7 mouse cellular contexts compared by ENCODE assay signal in the genomic region with DNA sequence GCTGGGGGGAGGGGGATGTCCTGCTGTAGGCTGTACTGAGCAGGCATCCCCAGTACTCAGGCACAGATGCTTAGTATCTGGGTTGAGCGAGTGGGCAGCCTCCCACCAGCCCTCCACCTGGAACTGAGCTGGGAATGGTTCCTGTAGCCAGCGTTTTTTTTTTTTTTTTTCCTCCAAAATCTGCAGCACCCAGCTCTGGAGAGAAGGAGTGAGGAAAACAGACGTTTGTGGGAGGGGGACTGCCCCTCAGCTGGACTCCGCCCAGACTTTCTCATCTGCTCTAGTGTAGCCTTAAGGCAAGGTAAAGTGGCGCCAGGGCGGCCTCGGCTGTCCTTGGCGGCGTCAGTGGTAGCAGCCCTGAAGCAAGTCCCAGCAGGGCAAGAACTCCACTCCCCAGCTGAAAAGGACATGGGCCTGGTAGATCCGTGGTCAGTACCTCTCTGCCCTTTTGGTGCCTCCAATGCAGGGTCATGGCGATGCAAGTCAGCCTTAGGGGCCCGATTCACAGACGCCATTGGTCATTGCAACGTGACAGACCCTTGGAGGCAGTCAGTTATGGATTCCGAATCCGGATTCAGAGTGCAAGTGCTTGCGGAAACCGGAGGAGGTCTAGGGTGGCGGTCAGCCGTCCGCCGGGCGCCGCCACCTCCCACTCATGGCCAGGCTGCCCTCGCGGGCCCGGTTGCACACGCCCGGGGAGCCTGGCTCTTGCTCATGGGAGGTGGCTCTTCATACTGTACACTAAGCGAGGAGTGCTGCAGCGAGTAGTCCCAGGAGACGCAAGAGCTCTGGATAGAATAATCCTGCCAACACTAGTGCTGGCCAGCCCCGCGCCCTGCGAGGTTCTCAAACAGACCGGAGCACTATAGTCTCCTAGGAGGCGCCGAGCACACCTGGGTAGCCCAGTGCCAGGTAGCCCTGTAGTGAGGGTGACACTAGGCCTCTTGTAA. TPM values are rescaled to one million over a fixed set of nuclear protein-coding genes. Genes with fewer than 3 reads are reported as not detected.
DNase-seq lines count a peak whose midpoint lies in the region; ATAC-seq and TF ChIP-seq lines count a peak whose summit lies in the region.

No protein-coding gene starts in this region.

- H3K4me3 ChIP-seq in cortical plate, adult 2 months (ENCODE audit: insufficient read depth, low read length): peak overlapping the region; percentile 66
- peak overlapping the region; percentile 51 for H3K4me3 ChIP-seq in intestine, embryonic 15.5 days (replicated peaks)
- H3K4me3 ChIP-seq in limb, embryonic 10.5 days: peak overlapping the region; percentile 82
- peak overlapping the region; percentile 67 for H3K4me3 ChIP-seq in midbrain, embryonic 12.5 days
- peak overlapping the region; percentile 60 for H3K4me3 ChIP-seq in stomach, embryonic 15.5 days (replicated peaks)

- H3K27ac ChIP-seq in cortical plate, adult 2 months (ENCODE audit: insufficient read depth, low read length): peak overlapping the region; percentile 99
- H3K27ac ChIP-seq in intestine, embryonic 15.5 days: peak overlapping the region; percentile 95
- peak overlapping the region; percentile 91 for H3K27ac ChIP-seq in limb, embryonic 10.5 days
- no peak overlapping the region for H3K27ac ChIP-seq in midbrain, embryonic 12.5 days (replicated peaks)
- H3K27ac ChIP-seq in stomach, embryonic 15.5 days: peak overlapping the region; percentile 94

- H3K4me1 ChIP-seq in cortical plate, adult 2 months (ENCODE audit: control insufficient read depth, insufficient read depth, low read length): peaks cover 3% of the 10 kb centered on the region; the same call in 1 of the 2 replicates
- peaks cover 59% of the 10 kb centered on the region for H3K4me1 ChIP-seq in intestine, embryonic 15.5 days (replicated peaks)
- peaks cover 49% of the 10 kb centered on the region for H3K4me1 ChIP-seq in limb, embryonic 10.5 days
- H3K4me1 ChIP-seq in midbrain, embryonic 12.5 days: peaks cover 28% of the 10 kb centered on the region
- peaks cover 52% of the 10 kb centered on the region for H3K4me1 ChIP-seq in stomach, embryonic 15.5 days

- no peak for TF ChIP-seq POLR2A in cortical plate, adult 2 months (IDR thresholded peaks at IDR 0.05; ENCODE audit: extremely low read depth, insufficient read depth, low read length)

- peak overlapping the region; percentile 90 for H3K9ac ChIP-seq in intestine, embryonic 15.5 days
- H3K9ac ChIP-seq in midbrain, embryonic 12.5 days (replicated peaks): peak overlapping the region; percentile 62
- H3K9ac ChIP-seq in stomach, embryonic 15.5 days: peak overlapping the region; percentile 53; the same call in 1 of the 2 replicates

- H3K36me3 ChIP-seq in intestine, embryonic 15.5 days: no peaks in the 10 kb centered on the region
- H3K36me3 ChIP-seq in limb, embryonic 10.5 days: no peaks in the 10 kb centered on the region
- H3K36me3 ChIP-seq in midbrain, embryonic 12.5 days: no peaks in the 10 kb centered on the region
- no peaks in the 10 kb centered on the region for H3K36me3 ChIP-seq in stomach, embryonic 15.5 days

- WGBS in intestine, embryonic 15.5 days: 10% methylated on average over 38 of the region's 38 CpGs
- 3% methylated on average over 38 of the region's 38 CpGs for WGBS in limb, embryonic 10.5 days
- 3% methylated on average over 38 of the region's 38 CpGs for WGBS in midbrain, embryonic 12.5 days
- WGBS in stomach, embryonic 15.5 days: 11% methylated on average over 38 of the region's 38 CpGs

- DNase-seq in adrenal gland, adult 2 months: peak; percentile 82
- DNase-seq in gastrocnemius, postnatal 10 days: peak; percentile 34
- DNase-seq in limb, embryonic 10.5 days (ENCODE audit: low spot score): peak; percentile 74

- no peak for TF ChIP-seq CTCF in cortical plate, adult 2 months (IDR thresholded peaks at IDR 0.05; ENCODE audit: extremely low read depth, insufficient read depth, low read length)

- peak overlapping the region; percentile 83 for H3K4me2 ChIP-seq in intestine, embryonic 15.5 days (replicated peaks)
- H3K4me2 ChIP-seq in midbrain, embryonic 12.5 days (replicated peaks): peak overlapping the region; percentile 90
- H3K4me2 ChIP-seq in stomach, embryonic 15.5 days: peak overlapping the region; percentile 84

- H3K9me3 ChIP-seq in intestine, embryonic 15.5 days: no peaks in the 10 kb centered on the region
- no peaks in the 10 kb centered on the region for H3K9me3 ChIP-seq in limb, embryonic 10.5 days (replicated peaks)
- H3K9me3 ChIP-seq in midbrain, embryonic 12.5 days: no peaks in the 10 kb centered on the region
- H3K9me3 ChIP-seq in stomach, embryonic 15.5 days: no peaks in the 10 kb centered on the region

- ATAC-seq in intestine, embryonic 15.5 days: peak; percentile 45
- ATAC-seq in midbrain, embryonic 12.5 days (ENCODE audit: low FRiP score, low read depth): peak; percentile 55
- ATAC-seq in stomach, embryonic 15.5 days (ENCODE audit: insufficient read depth, low FRiP score, low read depth): peak; percentile 21; the same call in 1 of the 2 replicates

- H3K27me3 ChIP-seq in intestine, embryonic 15.5 days (replicated peaks): no peaks in the 10 kb centered on the region
- peaks cover 64% of the 10 kb centered on the region for H3K27me3 ChIP-seq in limb, embryonic 10.5 days (ENCODE audit: low read depth, poor library complexity, severe bottlenecking)
- H3K27me3 ChIP-seq in midbrain, embryonic 12.5 days: peaks cover 78% of the 10 kb centered on the region
- H3K27me3 ChIP-seq in stomach, embryonic 15.5 days (replicated peaks): no peaks in the 10 kb centered on the region

RNA-seq across cellular contexts. Expression of a gene that starts 1.1 kb away (rescaled TPM):
- 10 to 100 TPM in 1 of 2 experiments, 1 to 10 TPM in 1; 8.9 to 16.1 TPM for total RNA-seq in adrenal gland, adult 2 months (2021)
- polyA plus RNA-seq in adrenal gland, adult 2 months (2012; rRNA removed): 19.6 and 24.4 TPM in 2 replicates
- 10.5 and 10.9 TPM in 2 replicates for polyA plus RNA-seq in cortical plate, adult 2 months (2012; rRNA removed)
- total RNA-seq in gastrocnemius, postnatal 10 days (2021): 1 to 10 TPM; 3.5 to 5.2 TPM
- polyA plus RNA-seq in intestine, embryonic 15.5 days (2015; fragmentation: Nextera tagmentation; extraction: Ambion mirVana): 20.3 and 21.4 TPM in 2 replicates
- polyA plus RNA-seq in limb, embryonic 10.5 days (2016; fragmentation: Nextera tagmentation; extraction: Ambion mirVana): 5.3 and 5.8 TPM in 2 replicates
- polyA plus RNA-seq in midbrain, embryonic 12.5 days (2016; fragmentation: Nextera tagmentation; extraction: Ambion mirVana): 3.4 and 3.9 TPM in 2 replicates
- polyA plus RNA-seq in stomach, embryonic 15.5 days (2015; fragmentation: Nextera tagmentation; extraction: Ambion mirVana): 17.1 and 18.5 TPM in 2 replicates

RNA-seq across cellular contexts. Expression of a gene that starts 34.1 kb away (rescaled TPM):
- 1 to 10 TPM; 2.8 to 3.1 TPM for total RNA-seq in adrenal gland, adult 2 months (2021)
- polyA plus RNA-seq in adrenal gland, adult 2 months (2012; rRNA removed): 3.1 and 7.4 TPM in 2 replicates
- polyA plus RNA-seq in cortical plate, adult 2 months (2012; rRNA removed): 140 and 154 TPM in 2 replicates
- 1 to 10 TPM; 1.6 TPM for total RNA-seq in gastrocnemius, postnatal 10 days (2021)
- polyA plus RNA-seq in intestine, embryonic 15.5 days (2015; fragmentation: Nextera tagmentation; extraction: Ambion mirVana): 0.10 and 0.29 TPM in 2 replicates
- 0.09 TPM in 1 of 2 replicates, not detected in the other for polyA plus RNA-seq in limb, embryonic 10.5 days (2016; fragmentation: Nextera tagmentation; extraction: Ambion mirVana)
- polyA plus RNA-seq in midbrain, embryonic 12.5 days (2016; fragmentation: Nextera tagmentation; extraction: Ambion mirVana): 0.66 and 1.0 TPM in 2 replicates
- 0.21 and 0.23 TPM in 2 replicates for polyA plus RNA-seq in stomach, embryonic 15.5 days (2015; fragmentation: Nextera tagmentation; extraction: Ambion mirVana)

RNA-seq across cellular contexts. Expression of a gene that starts 34.4 kb away (rescaled TPM):
- total RNA-seq in adrenal gland, adult 2 months (2021): 1 to 10 TPM; 4.1 to 8.3 TPM
- 7.6 and 7.8 TPM in 2 replicates for polyA plus RNA-seq in adrenal gland, adult 2 months (2012; rRNA removed)
- polyA plus RNA-seq in cortical plate, adult 2 months (2012; rRNA removed): 11.0 and 12.9 TPM in 2 replicates
- total RNA-seq in gastrocnemius, postnatal 10 days (2021): 1 to 10 TPM; 2.9 to 4.2 TPM
- 4.4 TPM in 2 replicates for polyA plus RNA-seq in intestine, embryonic 15.5 days (2015; fragmentation: Nextera tagmentation; extraction: Ambion mirVana)
- 3.0 and 4.0 TPM in 2 replicates for polyA plus RNA-seq in limb, embryonic 10.5 days (2016; fragmentation: Nextera tagmentation; extraction: Ambion mirVana)
- 4.8 and 5.8 TPM in 2 replicates for polyA plus RNA-seq in midbrain, embryonic 12.5 days (2016; fragmentation: Nextera tagmentation; extraction: Ambion mirVana)
- polyA plus RNA-seq in stomach, embryonic 15.5 days (2015; fragmentation: Nextera tagmentation; extraction: Ambion mirVana): 2.9 and 5.0 TPM in 2 replicates

Comparison
In these comparisons a context has a peak if more than half of its experiments do, and no peak if none do; other contexts are left out.
1. RNA of a gene that starts 34.1 kb away (polyA plus RNA-seq): 140 to 154 TPM in cortical plate, adult 2 months; 3.1 to 7.4 TPM in adrenal gland, adult 2 months, 0.66 to 1.0 TPM in midbrain, embryonic 12.5 days, 0.21 to 0.23 TPM in stomach, embryonic 15.5 days, 0.10 to 0.29 TPM in intestine, embryonic 15.5 days and 0.09 TPM in limb, embryonic 10.5 days; every median in the first group is over 10 times any median in the second.
2. Peak in every context shown above with its lines, with median percentiles within 50 percentile points of each other: DNase-seq, H3K4me3 ChIP-seq, ATAC-seq, H3K4me2 ChIP-seq and H3K9ac ChIP-seq.